Mouse (Mus musculus): Measurements from ENCODE around the gene Lrrc4b.
A peak's percentile ranks its signal among the peaks of the same experiment; 100 is the strongest.

DNA sequence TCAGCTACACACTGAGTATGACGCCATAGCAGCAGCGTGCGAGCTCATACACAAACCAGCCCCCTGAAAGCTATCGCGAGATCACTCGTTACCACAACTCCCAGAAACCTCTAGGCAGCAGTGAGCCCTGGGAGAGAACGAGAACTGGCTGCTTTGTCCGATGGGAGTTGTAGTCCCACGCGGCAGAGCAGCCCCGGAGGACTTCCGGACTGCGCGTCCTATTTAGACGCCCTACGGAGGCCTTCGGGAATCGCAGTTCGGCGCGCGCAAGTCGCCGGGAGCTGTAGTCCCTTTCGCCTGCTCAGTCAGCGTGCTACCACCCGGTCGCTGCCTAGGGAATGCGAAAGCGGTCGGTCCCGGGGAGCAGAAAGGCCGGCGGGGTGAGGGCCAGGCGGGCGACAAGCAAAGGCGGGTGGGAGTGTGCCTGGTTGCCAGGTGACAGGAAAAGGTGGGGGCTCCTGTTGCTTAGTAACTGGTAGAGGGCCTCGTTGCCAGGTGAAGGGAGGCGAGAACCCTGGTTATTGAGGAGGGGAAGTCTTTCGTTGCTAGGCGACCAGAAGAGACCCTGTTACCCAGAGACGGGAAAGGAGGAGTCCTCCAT is 39.1 kb downstream of the Lrrc4b start, which contains the start of gene Josd2:
- TF ChIP-seq CTCF (IDR thresholded peaks at IDR 0.05; ENCODE audit: control insufficient read depth, insufficient read depth, low read length) = no peak
- peak; percentile 80; the same call in 1 of the 2 replicates for TF ChIP-seq POLR2A (IDR thresholded peaks at IDR 0.05; ENCODE audit: borderline replicate concordance, control insufficient read depth, low read depth, low read length)
